Mouse (Mus musculus) embryonic facial prominence, embryonic 13.5 days (tissue): ENCODE measurements around the gene Efs. TPM values are rescaled to one million over a fixed set of nuclear protein-coding genes. Genes with fewer than 3 reads are reported as not detected.

ENCODE experiments used
- ATAC-seq: fragments of 200-750 bp; cut with Nextera tagmentation; 2 replicates; pipeline ENCODE4 v1.8.0; 2017; ENCODE audit warnings: low read depth; ENCODE audit not compliant: insufficient number of reproducible peaks, insufficient read depth, low FRiP score, low TSS enrichment
- H3K27ac ChIP-seq: fragments of 300-500 bp; sonication (generic); 2 replicates; pipeline ENCODE4 v1.5.1; 2015; ENCODE audit warnings: moderate library complexity, mild to moderate bottlenecking, inconsistent platforms
- H3K27me3 ChIP-seq: fragments of 300-500 bp; sonication (generic); 2 replicates; pipeline ENCODE4 v1.6.1; 2015; ENCODE audit warnings: mild to moderate bottlenecking, inconsistent platforms
- H3K36me3 ChIP-seq: fragments of 300-500 bp; sonication (generic); 2 replicates; pipeline ENCODE4 v1.6.1; 2015; ENCODE audit warnings: mild to moderate bottlenecking, inconsistent platforms
- H3K4me1 ChIP-seq: fragments of 300-500 bp; sonication (generic); 2 replicates; pipeline ENCODE4 v1.6.1; 2015; ENCODE audit warnings: inconsistent platforms
- H3K4me2 ChIP-seq: fragments of 300-500 bp; sonication (generic); 2 replicates; pipeline ENCODE4 v1.6.1; 2015; ENCODE audit warnings: moderate library complexity, mild to moderate bottlenecking, inconsistent platforms
- H3K4me3 ChIP-seq: fragments of 300-500 bp; sonication (generic); 2 replicates; pipeline ENCODE4 v1.5.1; 2015; ENCODE audit warnings: mild to moderate bottlenecking, inconsistent platforms
- H3K9ac ChIP-seq: fragments of 300-500 bp; sonication (generic); 2 replicates; pipeline ENCODE4 v1.6.1; 2015; ENCODE audit warnings: mild to moderate bottlenecking, inconsistent platforms
- H3K9me3 ChIP-seq: fragments of 300-500 bp; sonication (generic); 2 replicates; pipeline ENCODE4 v1.6.1; 2016; ENCODE audit warnings: inconsistent platforms
- WGBS: fragments of 180-500 bp; shearing (Covaris S2); methylation state at CpG from one replicate; pipeline ENCODE4 v1.1.7; 2015; ENCODE audit warnings: mixed read lengths; 5-methylcytosine and 5-hydroxymethylcytosine counted together
- microRNA counts: library from miRNA; unstranded; fragments of <30 nt; microRNA quantifications from one replicate; lab custom pipeline; 2016
- microRNA-seq: library from miRNA; unstranded; fragments of <30 nt; microRNA quantifications from one replicate; pipeline ENCODE4, GENCODE M21; 2016
- polyA plus RNA-seq: library from polyadenylated mRNA; unstranded; fragments of >200 nt; fragmentation: Nextera tagmentation; extraction: Ambion mirVana; gene quantifications from 2 replicates; pipeline ENCODE4 v1.2.1, GENCODE M21; 2015

Efs gene
- polyA plus RNA-seq, 1 experiment from 2014 or later, result 50.9 TPM

DNA sequence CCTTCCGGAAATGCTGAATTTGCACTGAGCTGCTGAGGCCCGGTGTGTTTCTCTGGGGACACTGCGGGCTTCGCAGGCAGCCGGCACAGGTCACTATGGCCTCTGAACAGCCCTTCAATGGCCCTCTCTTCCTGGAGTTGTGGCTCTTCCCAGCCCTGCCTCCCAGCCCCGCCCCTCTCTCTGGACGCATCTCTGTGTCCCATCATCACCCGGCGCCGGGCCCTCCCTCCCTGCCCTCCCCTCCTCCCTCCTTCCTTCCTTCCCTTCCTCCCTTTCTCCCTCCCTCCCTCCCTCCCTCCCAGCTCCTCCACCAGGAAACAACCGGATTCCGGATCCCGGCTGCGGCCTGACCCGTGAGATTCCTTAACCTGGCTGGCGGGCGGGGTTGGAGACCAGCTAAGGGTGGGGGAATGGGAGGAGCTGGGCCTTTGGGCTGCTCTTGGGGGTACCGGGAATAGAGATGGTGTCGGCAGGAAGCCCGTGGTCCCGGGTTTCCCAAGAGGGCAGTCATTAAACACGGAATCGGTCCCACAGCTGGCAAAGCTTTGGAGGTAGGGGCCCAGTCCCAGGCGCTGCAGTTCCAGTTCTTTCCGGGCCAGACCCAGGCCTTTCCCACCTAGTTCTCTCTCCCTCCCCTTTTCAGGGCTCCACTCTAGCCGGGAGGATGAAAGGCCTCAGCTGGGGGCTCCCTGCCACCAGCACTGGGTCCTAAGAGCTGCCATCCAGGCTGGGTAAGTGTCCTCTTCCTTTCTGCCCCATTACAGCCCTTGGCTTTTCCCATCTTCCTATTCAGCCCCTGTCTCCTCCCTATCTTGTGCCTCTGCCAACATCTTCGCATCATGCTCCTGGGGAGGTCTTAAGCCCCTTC, 42.5 kb downstream of the Efs start, which contains the start of the genes Bcl2l2 and Gm20521:
Bcl2l2 (plus strand) TSS at position 224 of the 868 bp plus-strand sequence.
Gm20521 (plus strand) TSS at position 288 of the 868 bp plus-strand sequence.
- Histone ChIP-seq H3K4me1 (peaks cover 18% of the 10 kb centered on the region), H3K27ac (peak within 1 kb of the TSS; percentile 93), H3K4me3 (peak within 1 kb of the TSS; percentile 73), H3K9me3 (no peaks in the 10 kb centered on the region), H3K9ac (peak within 1 kb of the TSS; percentile 86), H3K27me3 (peaks cover 6% of the 10 kb centered on the region), H3K4me2 (peak within 1 kb of the TSS; percentile 80), H3K36me3 (peaks cover 11% of the 10 kb centered on the region)
- under 1% methylated on average over 27 of the region's 27 CpGs for WGBS
- peak; percentile 78 for ATAC-seq

DNA sequence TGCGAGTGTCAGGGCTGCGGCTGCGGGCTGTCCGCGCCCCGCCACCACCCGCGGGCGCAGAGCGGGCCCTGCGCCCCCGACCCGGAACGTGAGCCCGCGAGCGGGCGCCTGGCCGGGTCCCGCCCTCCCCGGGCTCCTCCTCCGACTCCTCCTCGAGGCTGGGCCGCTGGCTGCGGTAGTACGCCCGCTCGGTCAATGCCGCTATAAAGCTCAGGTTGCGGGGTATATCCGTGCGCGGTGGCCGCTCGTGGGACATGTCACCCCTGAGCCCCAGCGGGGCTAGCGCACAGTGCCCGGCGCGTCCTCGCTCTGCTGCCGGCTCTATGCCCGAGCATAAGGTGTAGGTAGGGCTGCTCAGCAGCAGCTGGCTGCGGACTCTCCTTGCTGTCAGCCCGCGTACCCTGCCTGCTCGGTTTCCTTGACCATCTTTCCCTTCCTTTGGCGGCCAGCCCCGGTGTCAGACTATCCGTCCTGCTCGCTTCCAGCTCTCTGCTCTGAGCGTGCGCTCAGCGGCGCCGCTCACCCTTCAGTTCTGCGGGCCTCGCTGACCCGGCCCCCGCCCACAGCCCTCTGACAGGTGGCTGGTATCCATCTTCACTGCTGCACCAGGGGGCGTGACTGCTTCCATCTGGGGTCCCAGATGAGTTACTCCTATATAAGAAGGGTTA, 48.7 kb downstream of the Efs start, which contains the start of gene Ppp1r3e:
Ppp1r3e (minus strand) TSS at position 503 of the 668 bp plus-strand sequence.
- WGBS, result under 1% methylated on average over 61 of the region's 61 CpGs
- peak within 1 kb of the TSS; percentile 51; the same call in 1 of the 2 replicates for H3K27ac ChIP-seq
- peaks cover 44% of the 10 kb centered on the region for H3K27me3 ChIP-seq
- peaks cover 12% of the 10 kb centered on the region for H3K4me1 ChIP-seq
- H3K9me3 ChIP-seq, result no peaks in the 10 kb centered on the region
- H3K4me3 ChIP-seq, result peak within 1 kb of the TSS; percentile 74
- peak within 1 kb of the TSS; percentile 83 for H3K9ac ChIP-seq
- ATAC-seq, result peak; percentile 66
- H3K4me2 ChIP-seq, result peak within 1 kb of the TSS; percentile 98
- H3K36me3 ChIP-seq, result no peaks in the 10 kb centered on the region

DNA sequence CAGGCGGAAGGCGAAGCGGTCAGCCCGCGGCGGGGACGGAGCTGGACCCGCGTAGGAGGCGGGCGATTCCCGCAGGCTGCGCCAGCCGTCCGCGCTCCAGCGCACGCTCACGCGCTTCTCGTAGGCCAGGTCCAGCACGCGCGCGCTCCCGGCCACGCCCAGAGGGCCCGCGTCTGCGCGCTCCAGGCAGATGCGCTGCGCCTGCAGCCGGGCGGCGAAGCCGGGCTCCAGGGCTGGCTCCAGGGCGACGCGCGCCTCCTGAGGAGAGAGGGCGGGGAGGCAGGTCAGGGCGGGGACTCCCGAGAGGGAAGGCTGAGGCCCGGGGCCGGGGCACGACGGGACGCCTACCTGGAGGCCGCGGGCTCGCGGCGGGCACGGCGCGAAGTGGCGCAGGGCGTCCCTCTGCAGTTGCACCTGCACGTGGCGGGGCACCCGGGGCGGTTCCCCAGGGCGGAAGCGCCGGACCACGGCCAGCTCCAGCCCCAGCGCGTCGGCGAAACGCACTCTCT, 49.3 kb downstream of the Efs start:
- under 1% methylated on average over 66 of the region's 72 CpGs for WGBS

DNA sequence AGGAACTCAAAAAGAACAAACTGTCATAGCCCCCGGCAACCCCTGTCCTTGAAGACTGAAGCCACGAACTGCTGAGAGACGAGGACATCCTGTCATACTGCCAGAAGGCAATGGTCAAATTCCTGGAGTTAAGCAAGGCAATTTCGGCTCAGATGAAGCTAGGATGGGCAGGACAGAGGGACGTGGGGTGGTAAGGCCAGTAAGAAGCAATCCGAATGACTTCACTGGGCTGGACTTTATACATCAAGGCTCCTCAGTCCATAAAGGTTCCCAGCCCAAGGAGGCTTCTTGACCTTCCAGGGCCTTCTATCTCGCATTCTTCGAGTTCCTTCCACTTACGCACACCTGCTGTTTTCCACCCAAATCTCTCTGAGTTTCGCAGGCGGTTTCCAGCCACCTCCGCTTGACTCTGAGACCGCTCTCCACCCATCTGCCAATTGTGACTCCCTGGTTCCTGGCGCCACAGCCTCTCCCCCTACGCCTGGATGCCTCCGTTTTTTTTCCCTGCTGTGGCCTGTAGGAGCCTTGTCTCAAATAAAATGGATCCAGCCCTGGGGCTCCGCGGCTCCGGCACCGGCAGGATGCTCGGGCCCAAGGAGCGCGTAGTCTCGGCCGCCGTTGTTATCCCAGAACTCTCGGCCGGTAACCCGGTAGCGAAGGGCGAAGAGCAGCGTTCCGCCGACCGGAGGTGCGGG, 49.9 kb downstream of the Efs start:
- Histone ChIP-seq H3K9me3 (no peaks in the 10 kb centered on the region), H3K4me1 (peaks cover 12% of the 10 kb centered on the region), H3K27ac (peak overlapping the region; percentile 51; the same call in 1 of the 2 replicates), H3K27me3 (peaks cover 44% of the 10 kb centered on the region), H3K36me3 (no peaks in the 10 kb centered on the region), H3K4me3 (peak overlapping the region; percentile 74), H3K9ac (peak overlapping the region; percentile 83), H3K4me2 (peak overlapping the region; percentile 98)
- no peak for ATAC-seq
- 2% methylated on average over 36 of the region's 36 CpGs for WGBS

More for the DNA sequence above, 49.3 kb downstream of the Efs start:
- H3K9me3 ChIP-seq, result no peaks in the 10 kb centered on the region
- peak overlapping the region; percentile 74 for H3K4me3 ChIP-seq
- H3K36me3 ChIP-seq, result no peaks in the 10 kb centered on the region
- peaks cover 44% of the 10 kb centered on the region for H3K27me3 ChIP-seq
- peak overlapping the region; percentile 51; the same call in 1 of the 2 replicates for H3K27ac ChIP-seq
- peak; percentile 82 for ATAC-seq
- peak overlapping the region; percentile 98 for H3K4me2 ChIP-seq
- H3K4me1 ChIP-seq, result peaks cover 12% of the 10 kb centered on the region
- H3K9ac ChIP-seq, result peak overlapping the region; percentile 83

DNA sequence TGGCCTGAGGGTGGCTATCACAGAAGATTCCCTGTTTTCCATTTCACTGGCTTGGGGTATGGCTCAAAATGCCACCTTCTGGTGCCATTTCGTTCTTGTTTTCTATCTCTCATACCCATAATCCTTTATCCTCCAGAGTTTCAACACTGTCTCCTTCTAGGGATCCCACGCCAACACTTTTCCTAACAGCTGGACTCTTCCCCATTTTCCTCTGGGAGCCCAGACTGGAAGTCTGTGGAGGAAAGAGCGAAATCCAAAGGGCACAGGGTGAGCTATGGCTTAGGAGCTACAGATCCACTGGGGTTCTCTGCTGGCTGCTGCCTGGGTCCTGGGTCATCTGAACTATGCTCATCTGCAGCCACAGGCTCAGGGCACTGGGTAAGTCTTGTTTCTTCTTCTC, 51.8 kb downstream of the Efs start:
- no peak for ATAC-seq
- H3K27ac ChIP-seq, result no peak overlapping the region
- H3K9me3 ChIP-seq, result no peaks in the 10 kb centered on the region
- H3K36me3 ChIP-seq, result no peaks in the 10 kb centered on the region
- peaks cover 12% of the 10 kb centered on the region for H3K4me1 ChIP-seq
- H3K4me2 ChIP-seq, result no peak overlapping the region
- no peak overlapping the region for H3K9ac ChIP-seq
- 85% methylated on average over 3 of the region's 3 CpGs for WGBS
- peaks cover 44% of the 10 kb centered on the region for H3K27me3 ChIP-seq
- no peak overlapping the region for H3K4me3 ChIP-seq

DNA sequence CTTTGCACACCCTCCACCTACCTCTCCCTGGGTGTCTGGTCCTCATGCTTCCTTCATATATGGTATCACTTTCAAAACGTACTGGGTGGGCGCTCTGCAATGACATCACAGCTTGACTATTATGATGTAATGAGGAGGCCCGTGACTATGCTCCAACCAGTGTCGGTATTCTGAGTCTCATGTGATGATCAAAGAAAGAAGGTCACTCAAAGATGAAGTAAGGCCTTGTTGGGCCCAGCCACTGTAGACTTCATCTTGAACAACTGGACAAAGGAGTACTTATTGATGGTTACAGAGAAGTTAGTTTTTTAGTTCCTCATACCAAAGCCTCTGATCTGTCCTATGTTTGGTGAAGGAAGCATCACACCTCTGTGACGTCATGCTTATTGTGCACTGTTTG, 55.1 kb downstream of the Efs start, which contains the start of gene Homez:
Homez (minus strand) TSS at position 101 of the 400 bp plus-strand sequence.
- H3K9ac ChIP-seq, result no peak within 1 kb of the TSS
- no peak within 1 kb of the TSS for H3K27ac ChIP-seq
- peaks cover 14% of the 10 kb centered on the region for H3K27me3 ChIP-seq
- no peak for ATAC-seq
- H3K9me3 ChIP-seq, result no peaks in the 10 kb centered on the region
- 83% methylated on average over 5 of the region's 5 CpGs for WGBS
- H3K4me2 ChIP-seq, result no peak within 1 kb of the TSS
- H3K36me3 ChIP-seq, result no peaks in the 10 kb centered on the region
- no peak within 1 kb of the TSS for H3K4me3 ChIP-seq
- peaks cover 4% of the 10 kb centered on the region for H3K4me1 ChIP-seq

DNA sequence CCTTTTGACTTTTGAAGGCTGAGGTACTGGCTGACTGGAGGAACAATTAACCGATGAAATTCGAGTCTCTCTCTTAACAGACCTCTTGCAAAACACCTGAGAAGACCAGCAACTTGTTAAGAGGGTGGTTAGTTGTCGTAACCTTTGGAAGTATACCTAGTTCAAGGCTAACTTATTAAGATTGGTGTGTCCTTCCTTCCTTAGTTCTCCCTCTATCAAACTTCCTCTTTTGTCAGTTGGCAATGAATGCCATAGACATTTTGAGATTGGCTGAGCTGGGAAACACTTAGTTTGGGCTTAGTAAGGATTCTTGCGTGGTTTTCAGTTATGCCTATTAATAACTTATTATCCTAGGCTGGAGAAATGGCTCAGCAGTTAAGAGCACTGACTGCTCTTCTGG, 57.9 kb downstream of the Efs start:
- 82% methylated on average over 4 of the region's 4 CpGs for WGBS
- Histone ChIP-seq H3K27ac (no peak overlapping the region), H3K4me2 (no peak overlapping the region), H3K4me1 (0 out of 2 replicates have a peak, but pooled peaks cover 2% of the 10 kb centered on the region), H3K9me3 (no peaks in the 10 kb centered on the region), H3K9ac (no peak overlapping the region), H3K36me3 (no peaks in the 10 kb centered on the region), H3K27me3 (no peaks in the 10 kb centered on the region), H3K4me3 (no peak overlapping the region)
- ATAC-seq, result no peak

DNA sequence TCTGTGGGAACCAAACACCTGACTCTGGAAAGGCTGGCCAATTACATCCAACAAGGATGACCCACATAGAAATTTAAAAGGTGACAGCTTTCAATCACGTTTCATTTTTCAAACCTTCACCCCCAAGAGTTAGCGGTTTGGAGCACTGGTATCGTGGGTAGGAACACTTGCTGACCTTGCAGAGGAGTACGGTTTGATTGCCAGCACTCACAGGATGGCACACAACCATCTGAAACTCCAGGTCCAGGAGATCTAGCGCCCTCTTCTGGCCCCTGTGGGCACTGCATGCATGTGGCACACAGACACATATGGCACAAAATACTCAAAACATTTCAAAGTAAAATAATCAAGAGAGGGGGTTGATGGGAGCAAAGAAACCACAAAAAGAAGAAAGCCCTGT, 59.0 kb downstream of the Efs start:
- Histone ChIP-seq H3K9me3 (no peaks in the 10 kb centered on the region), H3K27ac (no peak overlapping the region), H3K36me3 (no peaks in the 10 kb centered on the region), H3K4me1 (0 out of 2 replicates have a peak, but pooled peaks cover 2% of the 10 kb centered on the region), H3K4me3 (no peak overlapping the region), H3K4me2 (no peak overlapping the region), H3K27me3 (no peaks in the 10 kb centered on the region), H3K9ac (no peak overlapping the region)
- ATAC-seq, result no peak
- WGBS, result 54% methylated on average over 5 of the region's 5 CpGs

MicroRNA genes within 50 kb of the gene (microRNA counts, 519-probe panel; counts per million panel counts)
- microRNA mmu-miR-208a (lab: Ali Mortazavi, UCI), result 1,425 counts per million, percentile 46 among the panel's probes with 10 or more counts
- 236 counts per million, percentile 44 among the panel's probes with 10 or more counts for microRNA mmu-miR-208b (lab: Ali Mortazavi, UCI)

Small RNA genes lying within 50 kb of the gene (microRNA-seq; reads per million reads assigned to microRNA genes)
- 8.5 reads per million, percentile 26 among the genes with 10 or more reads in this experiment for gene Mir208a
- 64.7 reads per million, percentile 47 among the genes with 10 or more reads in this experiment for gene Mir208b

Other genes starting within 250 kb of the Efs start
- gene 1700123O20Rik, start 239.9 kb downstream of the Efs start, polyA plus RNA-seq, result 89.2 and 103 TPM in 2 replicates
- gene Acin1, start 239.2 kb downstream of the Efs start, polyA plus RNA-seq, result 169 and 173 TPM in 2 replicates
- gene Gm29776, start 227.3 kb downstream of the Efs start, polyA plus RNA-seq, result 0.14 and 0.17 TPM in 2 replicates
- not detected in 2 replicates for gene Cebpe, start 214.0 kb downstream of the Efs start, polyA plus RNA-seq
- gene Slc7a8, start 144.2 kb downstream of the Efs start, polyA plus RNA-seq, result 2.3 and 2.9 TPM in 2 replicates
- gene Rnf212b, start 112.0 kb downstream of the Efs start, polyA plus RNA-seq, result not detected in 2 replicates
- gene Homez, start 55.2 kb downstream of the Efs start, polyA plus RNA-seq, result 9.4 and 12.3 TPM in 2 replicates
- gene Ppp1r3e, start 48.6 kb downstream of the Efs start, polyA plus RNA-seq, result 0.92 and 1.1 TPM in 2 replicates
- gene Bcl2l2, start 42.7 kb downstream of the Efs start, polyA plus RNA-seq, result 3.8 and 4.6 TPM in 2 replicates
- gene Gm20521, start 42.7 kb downstream of the Efs start, polyA plus RNA-seq, result 0.23 and 0.79 TPM in 2 replicates
- 140 and 163 TPM in 2 replicates for gene Pabpn1, start 33.6 kb downstream of the Efs start, polyA plus RNA-seq
- 74.3 and 84.7 TPM in 2 replicates for gene Slc22a17, start 13.0 kb downstream of the Efs start, polyA plus RNA-seq
- gene Il25, start 6.6 kb upstream of the Efs start, polyA plus RNA-seq, result 0.25 TPM in 1 of 2 replicates, not detected in the other
- 8.3 and 14.1 TPM in 2 replicates for gene Cmtm5, start 10.1 kb upstream of the Efs start, polyA plus RNA-seq
- 0.74 and 4.9 TPM in 2 replicates for gene Myh6, start 40.8 kb upstream of the Efs start, polyA plus RNA-seq
- gene Gm17428, start 50.8 kb upstream of the Efs start, polyA plus RNA-seq, result not detected in 2 replicates
- gene Myh7, start 68.5 kb upstream of the Efs start, polyA plus RNA-seq, result 3.3 and 10.8 TPM in 2 replicates
- gene Ngdn, start 89.3 kb upstream of the Efs start, polyA plus RNA-seq, result 82.4 and 84.5 TPM in 2 replicates
- 5.5 and 5.8 TPM in 2 replicates for gene Zfhx2, start 166.2 kb upstream of the Efs start, polyA plus RNA-seq
- gene Thtpa, start 168.7 kb upstream of the Efs start, polyA plus RNA-seq, result 21.9 and 23.9 TPM in 2 replicates
- gene Ap1g2, start 180.5 kb upstream of the Efs start, polyA plus RNA-seq, result 21.0 and 23.4 TPM in 2 replicates
- 2.7 and 2.9 TPM in 2 replicates for gene Jph4, start 190.8 kb upstream of the Efs start, polyA plus RNA-seq